Mouse (Mus musculus): ENCODE results near the gene Osbpl10. TPM values are rescaled to one million over a fixed set of nuclear protein-coding genes. Genes with fewer than 3 reads are reported as not detected.
A peak's percentile ranks its signal among the peaks of the same experiment; 100 is the strongest.
"Not testable (repeated sequence)": the region's sequence is repeated elsewhere in the genome, so short reads cannot be mapped to it uniquely, and the experiment has no call there.

Osbpl10 gene
- polyA plus RNA-seq, 1 experiment from 2014 or later, result 0.07 TPM

- H3K36me3 ChIP-seq (replicated peaks; ENCODE audit: insufficient read depth, low read length), result no peaks in the 10 kb centered on the region
- DNase-seq, result no peak
- TF ChIP-seq CTCF (IDR thresholded peaks at IDR 0.05; ENCODE audit: low read depth), result no peak
- TF ChIP-seq EP300 (IDR thresholded peaks at IDR 0.05; ENCODE audit: low read depth), result no peak
- WGBS (ENCODE audit: insufficient replicate concordance), result 83% methylated on average over 11 of the region's 11 CpGs
- H3K4me3 ChIP-seq (ENCODE audit: low read depth, low read length), result no peak overlapping the region
- H3K27ac ChIP-seq (ENCODE audit: low read depth), result no peak overlapping the region
- peaks cover 3% of the 10 kb centered on the region; the same call in 1 of the 2 replicates for H3K9me3 ChIP-seq (ENCODE audit: low read length)
- no peaks in the 10 kb centered on the region; the same call in 1 of the 2 replicates for H3K4me1 ChIP-seq (ENCODE audit: insufficient read depth)
- no peaks in the 10 kb centered on the region for H3K27me3 ChIP-seq (ENCODE audit: insufficient read depth, low read length)
- H3K4me2 ChIP-seq (ENCODE audit: low read depth, low read length), result no peak overlapping the region
- H3K9ac ChIP-seq (replicated peaks), result no peak overlapping the region
- ATAC-seq, result no peak
Measured at GRCm38 (mm10) chr9:114955340-114955739, 23.0 kb upstream of the Osbpl10 start.

GRCm38 (mm10) chr9:114956945-114957344 is 21.4 kb upstream of the Osbpl10 start:
- DNase-seq, result no peak

GRCm38 (mm10) chr9:114960043-114960789 is 18.2 kb upstream of the Osbpl10 start:
- H3K4me1 ChIP-seq (ENCODE audit: insufficient read depth), result no peaks in the 10 kb centered on the region
- TF ChIP-seq CTCF (IDR thresholded peaks at IDR 0.05; ENCODE audit: low read depth), result no peak
- no peak for TF ChIP-seq EP300 (IDR thresholded peaks at IDR 0.05; ENCODE audit: low read depth)
- WGBS (ENCODE audit: insufficient replicate concordance), result 64% methylated on average over 4 of the region's 4 CpGs
- H3K9ac ChIP-seq (replicated peaks), result no peak overlapping the region
- H3K27ac ChIP-seq (ENCODE audit: low read depth), result no peak overlapping the region
- H3K9me3 ChIP-seq (ENCODE audit: low read length), result 0 out of 2 replicates have a peak, but pooled peaks cover 2% of the 10 kb centered on the region
- no peaks in the 10 kb centered on the region for H3K36me3 ChIP-seq (replicated peaks; ENCODE audit: insufficient read depth, low read length)
- no peak overlapping the region for H3K4me2 ChIP-seq (ENCODE audit: low read depth, low read length)
- ATAC-seq (no peak), DNase-seq (no peak)
- no peaks in the 10 kb centered on the region for H3K27me3 ChIP-seq (ENCODE audit: insufficient read depth, low read length)
- H3K4me3 ChIP-seq (ENCODE audit: low read depth, low read length), result no peak overlapping the region

More at GRCm38 (mm10) chr9:114956945-114957344, 21.4 kb upstream of the Osbpl10 start:
- Histone ChIP-seq H3K27me3 (ENCODE audit: insufficient read depth, low read length) (no peaks in the 10 kb centered on the region), H3K4me2 (ENCODE audit: low read depth, low read length) (no peak overlapping the region), H3K36me3 (replicated peaks; ENCODE audit: insufficient read depth, low read length) (no peaks in the 10 kb centered on the region), H3K27ac (ENCODE audit: low read depth) (no peak overlapping the region), H3K4me3 (ENCODE audit: low read depth, low read length) (no peak overlapping the region), H3K9me3 (ENCODE audit: low read length) (peaks cover 3% of the 10 kb centered on the region; the same call in 1 of the 2 replicates), H3K9ac (replicated peaks) (no peak overlapping the region), H3K4me1 (ENCODE audit: insufficient read depth) (no peaks in the 10 kb centered on the region; the same call in 1 of the 2 replicates)
- peak; percentile 59 for ATAC-seq
- 41% methylated on average over 5 of the region's 5 CpGs for WGBS (ENCODE audit: insufficient replicate concordance)
- peak; percentile 82 for TF ChIP-seq CTCF (IDR thresholded peaks at IDR 0.05; ENCODE audit: low read depth)
- no peak for TF ChIP-seq EP300 (IDR thresholded peaks at IDR 0.05; ENCODE audit: low read depth)

GRCm38 (mm10) chr9:114960844-114961243 is 17.5 kb upstream of the Osbpl10 start:
- Histone ChIP-seq H3K27me3 (ENCODE audit: insufficient read depth, low read length) (no peaks in the 10 kb centered on the region), H3K4me1 (ENCODE audit: insufficient read depth) (no peaks in the 10 kb centered on the region), H3K9ac (replicated peaks) (no peak overlapping the region), H3K27ac (ENCODE audit: low read depth) (no peak overlapping the region), H3K4me3 (ENCODE audit: low read depth, low read length) (no peak overlapping the region), H3K4me2 (ENCODE audit: low read depth, low read length) (no peak overlapping the region), H3K36me3 (replicated peaks; ENCODE audit: insufficient read depth, low read length) (no peaks in the 10 kb centered on the region), H3K9me3 (ENCODE audit: low read length) (0 out of 2 replicates have a peak, but pooled peaks cover 2% of the 10 kb centered on the region)
- 50% methylated on average over 6 of the region's 6 CpGs for WGBS (ENCODE audit: insufficient replicate concordance)
- DNase-seq, result no peak
- no peak for TF ChIP-seq EP300 (IDR thresholded peaks at IDR 0.05; ENCODE audit: low read depth)
- TF ChIP-seq CTCF (IDR thresholded peaks at IDR 0.05; ENCODE audit: low read depth), result no peak
- ATAC-seq, result no peak

DNA sequence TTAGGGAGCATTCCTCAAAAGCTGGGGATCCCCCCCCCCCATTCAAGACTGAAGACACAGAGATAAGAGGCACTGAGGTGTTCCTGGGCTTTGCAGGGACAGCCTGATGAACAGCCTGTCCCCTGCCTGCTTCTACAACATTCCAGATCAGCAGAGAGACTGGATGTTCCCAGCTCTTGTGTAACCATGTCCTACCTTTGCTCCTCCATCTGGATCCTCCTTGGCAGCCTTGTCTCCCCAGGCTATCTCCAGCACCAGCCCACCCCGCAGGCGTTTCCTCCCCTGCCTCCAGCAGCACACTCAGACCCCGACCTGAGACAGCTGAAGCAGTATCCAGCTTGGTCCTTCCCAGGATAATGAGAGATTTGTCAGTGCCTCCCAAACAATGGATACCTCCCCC is 14.3 kb upstream of the Osbpl10 start:
- no peak for DNase-seq
- no peak for ATAC-seq
- Histone ChIP-seq H3K9ac (replicated peaks) (no peak overlapping the region), H3K9me3 (ENCODE audit: low read length) (0 out of 2 replicates have a peak, but pooled peaks cover 2% of the 10 kb centered on the region), H3K27ac (ENCODE audit: low read depth) (no peak overlapping the region), H3K27me3 (ENCODE audit: insufficient read depth, low read length) (no peaks in the 10 kb centered on the region), H3K4me1 (ENCODE audit: insufficient read depth) (no peaks in the 10 kb centered on the region), H3K4me3 (ENCODE audit: low read depth, low read length) (no peak overlapping the region), H3K36me3 (replicated peaks; ENCODE audit: insufficient read depth, low read length) (no peaks in the 10 kb centered on the region), H3K4me2 (ENCODE audit: low read depth, low read length) (no peak overlapping the region)
- TF ChIP-seq EP300 (IDR thresholded peaks at IDR 0.05; ENCODE audit: low read depth) (no peak), CTCF (IDR thresholded peaks at IDR 0.05; ENCODE audit: low read depth) (no peak)
- 46% methylated on average over 3 of the region's 3 CpGs for WGBS (ENCODE audit: insufficient replicate concordance)

DNA sequence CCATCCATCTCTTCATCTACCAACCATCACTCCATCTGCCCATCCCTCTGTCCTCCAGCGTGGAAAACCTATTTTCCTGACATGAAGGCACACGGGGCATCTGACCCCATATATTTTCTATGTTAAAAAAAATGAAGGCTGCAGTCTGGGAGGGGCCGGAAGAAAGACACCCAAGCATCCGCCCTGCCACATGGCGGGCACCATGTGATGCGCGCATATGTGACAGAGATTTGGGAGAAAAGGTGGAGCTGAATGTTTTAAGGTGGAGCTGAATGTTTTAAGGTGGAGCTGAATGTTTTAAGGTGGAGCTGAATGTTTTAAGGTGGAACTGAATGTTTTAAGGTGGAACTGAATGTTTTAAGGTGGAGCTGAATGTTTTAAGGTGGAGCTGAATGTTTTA is 12.1 kb upstream of the Osbpl10 start:
- H3K4me3 ChIP-seq (ENCODE audit: low read depth, low read length); H3K4me2 ChIP-seq (ENCODE audit: low read depth, low read length); H3K9me3 ChIP-seq (ENCODE audit: low read length); H3K36me3 ChIP-seq (replicated peaks; ENCODE audit: insufficient read depth, low read length); H3K27ac ChIP-seq (ENCODE audit: low read depth); ATAC-seq; H3K27me3 ChIP-seq (ENCODE audit: insufficient read depth, low read length); DNase-seq; H3K9ac ChIP-seq (replicated peaks); H3K4me1 ChIP-seq (ENCODE audit: insufficient read depth): not testable (repeated sequence)
- 77% methylated on average over 7 of the region's 7 CpGs for WGBS (ENCODE audit: insufficient replicate concordance)

Data from liver, postnatal 0 days (tissue).